Mouse (Mus musculus): ENCODE data around the gene Gm10447. TPM values are rescaled to one million over a fixed set of nuclear protein-coding genes. Genes with fewer than 3 reads are reported as not detected.

The Gm10447 gene
- total and polyA plus RNA-seq, 3 experiments = not detected

Small RNA genes within 50 kb of the gene (microRNA-seq; reads per million reads assigned to microRNA genes)
- 0 reads per million in 2 experiments for gene Mir6920

Other genes with a start within 250 kb of the Gm10447 start
- gene Hspa4, start 156.7 kb downstream of the Gm10447 start, total RNA-seq (2021) = 100 to 1,000 TPM; 194 to 257 TPM
- 54.0 and 57.0 TPM in 2 replicates for gene Hspa4, start 156.7 kb downstream of the Gm10447 start, polyA plus RNA-seq (2012; rRNA removed)
- gene Zcchc10, start 132.4 kb downstream of the Gm10447 start, total RNA-seq (2021) = 10 to 100 TPM in 1 of 2 experiments, 1 to 10 TPM in 1; 8.8 to 10.1 TPM
- gene Zcchc10, start 132.4 kb downstream of the Gm10447 start, polyA plus RNA-seq (2012; rRNA removed) = 7.1 and 7.6 TPM in 2 replicates
- gene Aff4, start 106.3 kb downstream of the Gm10447 start, total RNA-seq (2021) = 100 to 1,000 TPM; 145 to 306 TPM
- 6.3 and 8.7 TPM in 2 replicates for gene Aff4, start 106.3 kb downstream of the Gm10447 start, polyA plus RNA-seq (2012; rRNA removed)
- gene Leap2, start 33.9 kb downstream of the Gm10447 start, total RNA-seq (2021) = not detected
- gene Leap2, start 33.9 kb downstream of the Gm10447 start, polyA plus RNA-seq (2012; rRNA removed) = not detected in 2 replicates
- gene Uqcrq, start 26.3 kb downstream of the Gm10447 start, total RNA-seq (2021) = 1,000 to 10,000 TPM; 1,216 to 1,248 TPM
- 845 and 941 TPM in 2 replicates for gene Uqcrq, start 26.3 kb downstream of the Gm10447 start, polyA plus RNA-seq (2012; rRNA removed)
- 1 to 10 TPM in 1 of 2 experiments, under 1 TPM in 1; 0.90 to 9.0 TPM for gene Gdf9, start 26.1 kb downstream of the Gm10447 start, total RNA-seq (2021)
- gene Gdf9, start 26.1 kb downstream of the Gm10447 start, polyA plus RNA-seq (2012; rRNA removed) = 0.36 and 0.39 TPM in 2 replicates
- gene Shroom1, start 95 bp upstream of the Gm10447 start, total RNA-seq (2021) = 1 to 10 TPM; 3.5 to 3.8 TPM
- gene Shroom1, start 95 bp upstream of the Gm10447 start, polyA plus RNA-seq (2012; rRNA removed) = 5.0 and 5.3 TPM in 2 replicates
- gene Gm9837, start 13.4 kb upstream of the Gm10447 start, total RNA-seq (2021) = not detected
- gene Gm9837, start 13.4 kb upstream of the Gm10447 start, polyA plus RNA-seq (2012; rRNA removed) = not detected in 2 replicates
- gene Gm9945, start 23.1 kb upstream of the Gm10447 start, total RNA-seq (2021) = not detected
- gene Gm9945, start 23.1 kb upstream of the Gm10447 start, polyA plus RNA-seq (2012; rRNA removed) = not detected in 2 replicates
- gene Sowaha, start 23.2 kb upstream of the Gm10447 start, total RNA-seq (2021) = under 1 TPM; 0.29 to 0.45 TPM
- gene Sowaha, start 23.2 kb upstream of the Gm10447 start, polyA plus RNA-seq (2012; rRNA removed) = 0.47 and 0.72 TPM in 2 replicates
- 10 to 100 TPM; 38.1 to 43.7 TPM for gene Sept8, start 62.1 kb upstream of the Gm10447 start, total RNA-seq (2021)
- 32.7 and 46.9 TPM in 2 replicates for gene Sept8, start 62.1 kb upstream of the Gm10447 start, polyA plus RNA-seq (2012; rRNA removed)
- gene Kif3a, start 110.3 kb upstream of the Gm10447 start, total RNA-seq (2021) = 10 to 100 TPM; 23.0 to 29.8 TPM
- 3.1 and 3.6 TPM in 2 replicates for gene Kif3a, start 110.3 kb upstream of the Gm10447 start, polyA plus RNA-seq (2012; rRNA removed)
- not detected for gene Il4, start 161.6 kb upstream of the Gm10447 start, total RNA-seq (2021)
- not detected in 2 replicates for gene Il4, start 161.6 kb upstream of the Gm10447 start, polyA plus RNA-seq (2012; rRNA removed)
- gene Il13, start 177.6 kb upstream of the Gm10447 start, total RNA-seq (2021) = not detected
- gene Il13, start 177.6 kb upstream of the Gm10447 start, polyA plus RNA-seq (2012; rRNA removed) = not detected in 2 replicates

Data from adrenal gland, adult 2 months (tissue).